Mouse (Mus musculus): Measurements from ENCODE around the gene Abhd17c. TPM values are rescaled to one million over a fixed set of nuclear protein-coding genes. Genes with fewer than 3 reads are reported as not detected.

Abhd17c gene
- 52.0 TPM for polyA plus RNA-seq (2014; fragmentation: Illumina TruSeq; extraction: RNeasy Lipid Tissue Mini Kit (QIAGEN cat#74804); ENCODE audit: low read depth, low replicate concordance)

DNA sequence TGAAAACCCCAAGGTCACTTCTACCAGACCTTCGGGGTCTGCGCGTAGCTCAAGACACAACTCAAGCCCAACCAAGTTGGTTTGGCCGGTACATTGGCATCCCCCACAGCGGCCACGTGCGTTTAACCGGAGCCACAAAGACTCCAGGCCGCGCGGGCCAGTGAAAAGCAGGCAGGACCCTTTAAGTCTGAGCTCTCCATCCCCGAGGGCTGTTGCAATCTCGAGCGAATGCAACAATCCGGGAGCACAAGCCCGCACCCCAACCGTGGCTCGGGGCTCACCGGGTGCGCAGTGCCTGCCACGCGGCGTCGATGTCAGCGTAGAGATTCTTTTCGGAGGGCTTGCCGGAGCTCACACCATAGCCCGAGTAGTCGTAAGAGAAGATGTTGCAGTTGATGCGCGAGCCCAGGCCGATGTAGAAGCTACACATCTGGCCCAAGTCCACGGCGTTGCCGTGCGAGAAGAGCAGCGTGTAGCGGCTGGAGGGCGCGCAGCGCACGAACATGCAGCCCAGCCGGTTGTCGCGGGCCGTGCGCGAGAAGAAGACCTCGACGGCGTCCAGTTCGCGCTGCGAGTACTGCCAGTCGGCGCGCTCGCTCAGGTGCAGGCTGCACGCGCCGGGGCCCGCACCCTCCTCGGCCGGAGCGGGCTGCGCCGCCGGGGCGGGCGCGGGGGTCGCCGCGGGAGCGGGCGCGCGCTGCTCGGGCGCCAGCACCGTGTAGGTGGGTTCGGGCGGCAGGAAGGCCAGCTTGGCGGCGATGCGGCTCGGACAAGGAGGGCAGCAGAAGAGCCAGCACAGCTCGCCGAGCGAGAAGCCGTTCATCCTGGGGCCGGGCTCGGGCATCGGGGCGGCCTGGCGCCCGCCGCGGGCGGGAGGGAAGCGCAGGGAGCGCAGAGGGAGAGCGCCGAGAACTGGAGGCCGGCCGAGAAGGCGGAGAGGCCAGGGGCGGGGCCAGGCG is at the start of gene Abhd17c:
TSS of gene Abhd17c (minus strand) at position 893 of the 959 bp plus-strand sequence.

GRCm38 (mm10) chr7:84086039-84086829 is 65.5 kb downstream of the Abhd17c start, which contains the start of gene Cemip:
Gene Cemip (minus strand): TSS chr7:84086502.

Other genes starting within 250 kb of the Abhd17c start
- gene Cemip, start 65.4 kb downstream of the Abhd17c start, polyA plus RNA-seq (2014; fragmentation: Illumina TruSeq; extraction: RNeasy Lipid Tissue Mini Kit (QIAGEN cat#74804); ENCODE audit: low read depth, low replicate concordance): 0.93 TPM